Mouse (Mus musculus) liver, adult 2 months (tissue): ENCODE measurements around the gene Hyal2.

Experiments used
- CTCF ChIP-seq: fragments of 200-500 bp; IDR thresholded peaks from 2 replicates; pipeline ENCODE4 v1.5.1; 2011; ENCODE audit warnings: low read depth, low read length, control low read depth
- POLR2A ChIP-seq: fragments of 200-500 bp; IDR thresholded peaks from 2 replicates; pipeline ENCODE4 v1.6.1; 2011; ENCODE audit warnings: low read length, control low read depth; ENCODE audit not compliant: insufficient read depth; ENCODE audit errors: extremely low read depth

- no peak for TF ChIP-seq CTCF
- TF ChIP-seq POLR2A: no peak
These were observed 20.3 kb downstream of the Hyal2 start for GRCm38 (mm10) chr9:107587833-107588639.
